8 mouse cellular contexts compared by ENCODE assay signal in genomic region chr12:80379831-80380457, GRCm38 (mm10). TPM values are rescaled to one million over a fixed set of nuclear protein-coding genes. Genes with fewer than 3 reads are reported as not detected.
DNase-seq lines count a peak whose midpoint lies in the region; ATAC-seq and TF ChIP-seq lines count a peak whose summit lies in the region.

No protein-coding gene starts in this region.

- TF ChIP-seq CTCF in liver, postnatal 0 days (IDR thresholded peaks at IDR 0.05; ENCODE audit: low read depth), result no peak

- H3K27ac ChIP-seq in liver, embryonic 12.5 days, result no peak overlapping the region; the same call in 1 of the 2 replicates
- no peak overlapping the region for H3K27ac ChIP-seq in liver, postnatal 0 days (ENCODE audit: low read depth)
- peak overlapping the region; percentile 67; the same call in 1 of the 2 replicates for H3K27ac ChIP-seq in embryonic facial prominence, embryonic 11.5 days (replicated peaks; ENCODE audit: low read depth, low read length)
- peak overlapping the region; percentile 66 for H3K27ac ChIP-seq in hindbrain, embryonic 15.5 days (replicated peaks)

- peaks cover 57% of the 10 kb centered on the region for H3K36me3 ChIP-seq in liver, embryonic 12.5 days
- H3K36me3 ChIP-seq in liver, postnatal 0 days (replicated peaks; ENCODE audit: insufficient read depth, low read length), result peaks cover 16% of the 10 kb centered on the region
- H3K36me3 ChIP-seq in embryonic facial prominence, embryonic 11.5 days (replicated peaks; ENCODE audit: control insufficient read depth, insufficient read depth, low read depth, low read length), result no peaks in the 10 kb centered on the region; the same call in 1 of the 2 replicates
- peaks cover 28% of the 10 kb centered on the region for H3K36me3 ChIP-seq in hindbrain, embryonic 15.5 days

- no peaks in the 10 kb centered on the region for H3K9me3 ChIP-seq in liver, embryonic 12.5 days (replicated peaks)
- H3K9me3 ChIP-seq in liver, postnatal 0 days (ENCODE audit: low read length), result no peaks in the 10 kb centered on the region
- H3K9me3 ChIP-seq in embryonic facial prominence, embryonic 11.5 days (replicated peaks; ENCODE audit: control insufficient read depth, low read length), result no peaks in the 10 kb centered on the region
- H3K9me3 ChIP-seq in hindbrain, embryonic 15.5 days, result no peaks in the 10 kb centered on the region

- 0 out of 2 replicates have a peak, but pooled peaks have one; percentile 18 for ATAC-seq in liver, embryonic 12.5 days
- no peak for ATAC-seq in liver, postnatal 0 days
- ATAC-seq in embryonic facial prominence, embryonic 11.5 days (replicated peaks; ENCODE audit: insufficient number of reproducible peaks, low FRiP score, low TSS enrichment, low read depth), result peak; percentile 60; the same call in 1 of the 2 replicates
- ATAC-seq in hindbrain, embryonic 15.5 days (ENCODE audit: low FRiP score, low read depth), result peak; percentile 89

- H3K4me3 ChIP-seq in liver, embryonic 12.5 days, result no peak overlapping the region
- no peak overlapping the region for H3K4me3 ChIP-seq in liver, postnatal 0 days (ENCODE audit: low read depth, low read length)
- H3K4me3 ChIP-seq in embryonic facial prominence, embryonic 11.5 days (ENCODE audit: low read depth, low read length), result no peak overlapping the region
- no peak overlapping the region for H3K4me3 ChIP-seq in hindbrain, embryonic 15.5 days

- 78% methylated on average over 10 of the region's 10 CpGs for WGBS in liver, embryonic 12.5 days (ENCODE audit: insufficient replicate concordance)
- 93% methylated on average over 10 of the region's 10 CpGs for WGBS in liver, postnatal 0 days (ENCODE audit: insufficient replicate concordance)
- 84% methylated on average over 10 of the region's 10 CpGs for WGBS in embryonic facial prominence, embryonic 11.5 days
- 81% methylated on average over 10 of the region's 10 CpGs for WGBS in hindbrain, embryonic 15.5 days

- peak overlapping the region; percentile 12; the same call in 1 of the 2 replicates for H3K9ac ChIP-seq in liver, embryonic 12.5 days
- H3K9ac ChIP-seq in liver, postnatal 0 days (replicated peaks), result no peak overlapping the region
- no peak overlapping the region for H3K9ac ChIP-seq in embryonic facial prominence, embryonic 11.5 days (replicated peaks; ENCODE audit: low read length)
- no peak overlapping the region for H3K9ac ChIP-seq in hindbrain, embryonic 15.5 days

- H3K4me2 ChIP-seq in liver, embryonic 12.5 days, result no peak overlapping the region
- no peak overlapping the region for H3K4me2 ChIP-seq in liver, postnatal 0 days (ENCODE audit: low read depth, low read length)
- H3K4me2 ChIP-seq in embryonic facial prominence, embryonic 11.5 days (ENCODE audit: low read depth, low read length), result no peak overlapping the region
- no peak overlapping the region for H3K4me2 ChIP-seq in hindbrain, embryonic 15.5 days

- H3K4me1 ChIP-seq in liver, embryonic 12.5 days, result peaks cover 7% of the 10 kb centered on the region; the same call in 1 of the 2 replicates
- no peaks in the 10 kb centered on the region for H3K4me1 ChIP-seq in liver, postnatal 0 days (ENCODE audit: insufficient read depth)
- H3K4me1 ChIP-seq in embryonic facial prominence, embryonic 11.5 days (ENCODE audit: control insufficient read depth, insufficient read depth, low read length), result no peaks in the 10 kb centered on the region
- peaks cover 14% of the 10 kb centered on the region for H3K4me1 ChIP-seq in hindbrain, embryonic 15.5 days (replicated peaks)

- no peaks in the 10 kb centered on the region for H3K27me3 ChIP-seq in liver, embryonic 12.5 days (replicated peaks)
- no peaks in the 10 kb centered on the region for H3K27me3 ChIP-seq in liver, postnatal 0 days (ENCODE audit: insufficient read depth, low read length)
- no peaks in the 10 kb centered on the region for H3K27me3 ChIP-seq in embryonic facial prominence, embryonic 11.5 days (ENCODE audit: control insufficient read depth, insufficient read depth, low read length)
- H3K27me3 ChIP-seq in hindbrain, embryonic 15.5 days, result no peaks in the 10 kb centered on the region

- TF ChIP-seq EP300 in liver, postnatal 0 days (IDR thresholded peaks at IDR 0.05; ENCODE audit: low read depth), result no peak

- DNase-seq in liver, postnatal 0 days, result no peak
- DNase-seq in embryonic facial prominence, embryonic 11.5 days (ENCODE audit: low spot score), result peak; percentile 21
- DNase-seq in lung, postnatal 25 days (ENCODE audit: low spot score), result peak; percentile 65
- DNase-seq in adipocyte (ENCODE audit: low spot score), result no peak
- no peak for DNase-seq in thymus, postnatal 14 days
- DNase-seq in ovary, postnatal 10 days (ENCODE audit: low spot score), result no peak

RNA-seq across cellular contexts. Expression of gene Dcaf5, which starts 56.5 kb away (rescaled TPM):
- 5.1 and 5.6 TPM in 2 replicates for polyA plus RNA-seq in liver, embryonic 12.5 days (2016; fragmentation: Nextera tagmentation; extraction: Ambion mirVana)
- 3.3 and 3.9 TPM in 2 replicates for polyA plus RNA-seq in liver, postnatal 0 days (2015; fragmentation: Nextera tagmentation; extraction: Ambion mirVana)
- polyA plus RNA-seq in embryonic facial prominence, embryonic 11.5 days (2014; fragmentation: Nextera tagmentation; extraction: Ambion mirVana), result 10.1 and 11.5 TPM in 2 replicates
- polyA plus RNA-seq in hindbrain, embryonic 15.5 days (2015; fragmentation: Nextera tagmentation; extraction: Ambion mirVana), result 21.9 and 23.3 TPM in 2 replicates

Comparison
In these comparisons a context has a peak if more than half of its experiments do, and no peak if none do; other contexts are left out.
1. H3K27ac ChIP-seq: peak in embryonic facial prominence, embryonic 11.5 days (single experiment) and hindbrain, embryonic 15.5 days (single experiment); none in liver, embryonic 12.5 days (single experiment) and liver, postnatal 0 days (single experiment).
2. DNase-seq: peak in embryonic facial prominence, embryonic 11.5 days (single experiment) and lung, postnatal 25 days (single experiment); none in liver, postnatal 0 days (single experiment), adipocyte (single experiment), thymus, postnatal 14 days (single experiment) and ovary, postnatal 10 days (single experiment).